Mouse (Mus musculus) retina, postnatal 1 day (tissue): Measurements from ENCODE around the gene Olfr30.
"Not testable (repeated sequence)": the region's sequence is repeated elsewhere in the genome, so short reads cannot be mapped to it uniquely, and the experiment has no call there.

Source experiments
- DNase-seq: peaks from one replicate; pipeline ENCODE4 v3.0.0-alpha.2; 2012

Gene Olfr30

GRCm38 (mm10) chr11:58462170-58462569 is at the start of gene Olfr30:
Gene Olfr30 (minus strand): TSS chr11:58462270.
- DNase-seq, result no peak

DNA sequence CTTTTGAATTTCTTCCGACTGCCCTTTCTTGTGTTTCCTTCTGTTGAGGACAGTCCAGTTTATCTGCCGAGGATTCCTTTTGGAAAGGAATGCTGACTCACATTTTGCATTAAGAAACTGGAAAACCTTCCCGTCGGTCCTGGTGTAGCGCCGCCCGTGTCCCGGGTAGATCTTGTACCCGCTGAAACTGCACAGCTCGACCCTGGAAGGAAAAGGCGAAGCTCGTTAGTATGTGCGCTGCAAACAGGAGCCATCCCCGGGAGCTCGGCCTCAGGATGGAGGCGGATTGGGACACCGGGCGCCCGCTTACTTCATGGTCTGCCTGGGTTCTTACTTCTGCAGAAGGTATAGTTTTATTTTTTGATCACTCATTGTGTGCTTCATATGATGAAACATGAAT is 47.0 kb upstream of the Olfr30 start:
- not testable (repeated sequence) for DNase-seq

DNA sequence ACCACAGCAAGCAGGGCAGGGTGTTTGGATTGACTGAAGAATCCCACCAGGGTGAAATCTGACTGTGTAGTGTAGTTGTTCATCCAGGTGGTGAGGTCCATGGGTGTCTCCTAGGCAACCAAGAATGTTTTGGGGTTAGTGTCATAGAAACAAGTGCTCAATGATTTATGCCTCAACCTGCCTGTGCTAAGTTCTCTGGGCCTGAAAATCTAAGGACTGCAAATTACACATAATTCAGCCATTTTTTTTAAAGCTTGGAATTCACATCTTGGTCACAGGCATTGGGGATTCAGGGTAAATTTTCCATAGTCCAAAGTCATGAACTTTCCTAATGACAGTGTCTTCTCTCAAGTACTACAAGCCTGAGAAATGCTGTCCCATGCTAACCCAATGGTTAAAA is 40.4 kb upstream of the Olfr30 start, which contains the start of gene Olfr331:
Olfr331 (minus strand) TSS at position 101 of the 400 bp plus-strand sequence.
- not testable (repeated sequence) for DNase-seq

DNA sequence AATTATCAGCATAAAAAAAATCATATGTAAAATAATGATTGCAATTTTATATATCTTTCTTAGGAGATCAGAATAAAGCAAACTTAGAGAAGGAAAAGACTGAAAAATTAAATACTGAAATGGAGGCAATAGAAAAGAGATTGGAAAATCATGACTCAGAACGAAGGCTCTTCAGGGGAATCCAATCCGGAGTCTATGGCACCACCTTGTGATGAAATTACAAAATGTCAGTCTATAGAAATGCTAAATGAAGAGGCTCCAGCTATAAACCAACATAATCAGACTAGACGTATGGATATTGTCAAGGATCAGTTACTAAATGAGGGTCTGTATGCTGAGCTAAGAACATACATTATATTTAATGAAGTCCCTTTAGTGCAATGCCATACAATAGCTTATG is 37.2 kb upstream of the Olfr30 start:
- DNase-seq, result peak; percentile 35

DNA sequence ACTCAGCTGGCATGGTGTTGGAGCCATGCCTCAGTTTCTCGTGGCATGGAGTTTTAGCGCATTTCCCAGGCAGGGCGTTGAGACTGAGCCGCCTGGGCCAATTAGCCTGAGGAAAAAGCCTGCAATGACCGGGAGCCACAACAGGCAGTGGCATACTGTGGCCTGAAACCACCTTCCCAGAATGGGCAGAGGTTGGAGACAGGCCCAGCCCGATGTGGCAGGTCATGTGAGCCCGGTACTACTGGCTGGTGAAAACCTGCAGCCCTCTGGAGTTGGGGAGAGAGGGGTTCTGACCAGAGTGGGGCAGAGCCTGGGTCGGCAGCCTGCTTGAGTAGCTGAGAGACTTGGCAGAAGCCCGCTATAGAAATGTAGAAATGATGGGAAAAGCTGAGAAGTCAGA is 36.7 kb upstream of the Olfr30 start:
- DNase-seq, result no peak

- no peak for DNase-seq
These were observed 30.4 kb upstream of the Olfr30 start, which contains the start of gene Olfr332 for GRCm38 (mm10) chr11:58492455-58492854. Gene Olfr332 (minus strand): TSS chr11:58492555.

- DNase-seq, result no peak
These were observed 8.5 kb downstream of the Olfr30 start for GRCm38 (mm10) chr11:58453592-58453991.

DNA sequence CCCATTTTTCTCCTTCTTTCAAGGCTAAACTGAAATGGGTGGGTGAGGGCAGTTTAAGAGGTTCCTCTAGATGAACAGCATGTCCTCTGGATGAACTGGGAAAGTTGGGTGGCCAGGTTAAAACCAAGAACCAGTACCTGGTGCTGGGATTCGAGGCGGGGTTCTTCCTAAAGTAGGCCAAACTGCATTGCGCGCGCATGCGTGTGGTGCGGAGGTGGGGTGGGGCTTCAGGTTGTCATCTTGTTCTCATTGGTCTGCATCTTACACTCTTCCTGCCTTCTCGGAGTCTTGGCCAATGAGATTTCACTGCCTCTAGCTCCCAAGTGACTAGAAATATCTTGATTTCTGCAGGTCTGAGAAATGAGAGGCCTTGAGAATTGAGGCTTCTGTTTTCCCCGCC is 9.3 kb downstream of the Olfr30 start, which contains the start of gene Lypd9:
Lypd9 (minus strand) TSS at position 165 of the 400 bp plus-strand sequence.
- no peak for DNase-seq

- no peak for DNase-seq
These were observed 24.2 kb downstream of the Olfr30 start for GRCm38 (mm10) chr11:58437866-58438265.

DNA sequence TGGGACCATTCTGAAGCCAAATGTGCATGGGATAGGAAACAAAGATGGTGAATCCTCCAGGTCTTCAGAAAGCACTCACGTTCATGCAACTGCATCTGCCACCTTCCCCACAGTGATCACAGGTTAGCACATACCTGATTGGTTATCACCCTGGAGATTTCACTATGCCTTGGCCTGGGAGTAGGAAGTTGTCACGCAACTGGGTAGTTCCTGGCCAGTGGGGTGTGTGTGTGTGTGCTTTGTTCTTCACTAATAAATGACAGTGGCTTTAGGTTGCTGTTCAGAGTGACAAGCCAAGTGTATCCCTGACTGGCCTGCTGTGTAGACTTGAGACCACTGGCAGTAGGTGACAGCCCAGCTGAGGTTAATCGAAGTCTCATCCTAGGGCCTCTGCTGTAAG is 29.8 kb downstream of the Olfr30 start, which contains the start of gene Gm12253:
Gm12253 (plus strand) TSS at position 301 of the 400 bp plus-strand sequence.
- DNase-seq, result no peak

GRCm38 (mm10) chr11:58420815-58421214 is 41.3 kb downstream of the Olfr30 start, which contains the start of gene 1810065E05Rik:
Gene 1810065E05Rik (plus strand): TSS chr11:58421111.
- no peak for DNase-seq

DNA sequence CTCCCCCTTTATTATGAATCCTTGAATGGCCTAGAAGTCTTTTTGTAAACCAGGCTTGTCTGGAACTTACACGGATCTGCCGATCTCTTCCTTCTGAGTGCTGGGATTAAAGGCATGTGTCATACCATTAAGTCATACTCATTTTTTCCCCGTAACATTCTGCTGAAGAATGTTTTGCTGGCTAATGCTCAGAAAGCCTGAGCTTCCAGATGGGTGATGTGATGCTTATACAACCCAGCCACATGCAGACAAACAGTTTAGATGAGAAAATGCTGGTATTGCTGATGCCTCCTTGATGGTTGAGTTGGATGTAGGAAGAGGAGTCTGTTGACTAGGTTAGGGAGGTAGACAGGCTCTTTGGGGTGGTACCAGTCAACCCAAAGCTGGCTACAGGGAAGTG is 43.7 kb downstream of the Olfr30 start:
- no peak for DNase-seq

DNA sequence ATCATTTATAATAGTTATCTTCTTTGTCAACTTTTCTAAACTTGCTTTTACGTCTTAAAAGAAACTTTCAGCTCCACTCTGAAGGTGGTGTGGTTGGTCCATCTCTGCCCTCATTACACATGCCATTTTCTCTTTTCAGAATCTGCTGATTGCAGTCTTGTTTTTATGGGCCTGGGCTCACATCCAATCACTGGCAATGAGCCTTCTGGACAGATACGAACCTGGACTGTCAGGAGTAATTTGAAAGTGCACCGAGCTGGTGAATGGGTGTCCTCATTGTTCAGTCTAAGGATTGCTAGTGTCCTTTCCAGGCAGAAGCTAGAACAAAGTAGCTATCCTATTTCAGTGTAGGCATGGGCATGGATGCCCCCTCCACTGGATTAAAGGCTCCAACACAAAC is 54.0 kb downstream of the Olfr30 start:
- no peak for DNase-seq
